Mouse (Mus musculus) hindlimb bud, embryonic 11.5 days (tissue): ENCODE measurements around the gene Rnpepl1.

ENCODE experiments used
- DNase-seq: peaks from one replicate; pipeline ENCODE4 v3.0.0-alpha.2; 2012; ENCODE audit warnings: low read depth, low spot score; ENCODE audit errors: extremely low spot score

Gene Rnpepl1

GRCm38 (mm10) chr1:92910239-92910885, at the start of gene Rnpepl1:
Gene Rnpepl1, plus strand, starts transcription at chr1:92910783.
- DNase-seq = no peak

GRCm38 (mm10) chr1:92861503-92861902, 49.1 kb upstream of the Rnpepl1 start:
- no peak for DNase-seq

GRCm38 (mm10) chr1:92863268-92863667, 47.3 kb upstream of the Rnpepl1 start:
- DNase-seq = no peak

GRCm38 (mm10) chr1:92866170-92866569, 44.4 kb upstream of the Rnpepl1 start:
- no peak for DNase-seq

- no peak for DNase-seq
Measured at GRCm38 (mm10) chr1:92869985-92870384, 40.6 kb upstream of the Rnpepl1 start.

GRCm38 (mm10) chr1:92872666-92873065, 37.9 kb upstream of the Rnpepl1 start:
- DNase-seq = no peak

GRCm38 (mm10) chr1:92874011-92874410, 36.6 kb upstream of the Rnpepl1 start:
- no peak for DNase-seq

GRCm38 (mm10) chr1:92875360-92876111, 35.0 kb upstream of the Rnpepl1 start:
- no peak for DNase-seq

GRCm38 (mm10) chr1:92877431-92877978, 33.1 kb upstream of the Rnpepl1 start:
- DNase-seq = no peak

GRCm38 (mm10) chr1:92878066-92878741, 32.4 kb upstream of the Rnpepl1 start:
- DNase-seq = no peak

- no peak for DNase-seq
Measured at GRCm38 (mm10) chr1:92879266-92879665, 31.3 kb upstream of the Rnpepl1 start.

GRCm38 (mm10) chr1:92880101-92880500, 30.5 kb upstream of the Rnpepl1 start:
- no peak for DNase-seq

GRCm38 (mm10) chr1:92881982-92882381, 28.6 kb upstream of the Rnpepl1 start:
- no peak for DNase-seq

- no peak for DNase-seq
Measured at GRCm38 (mm10) chr1:92888901-92889655, 21.5 kb upstream of the Rnpepl1 start.

GRCm38 (mm10) chr1:92892791-92893190, 17.8 kb upstream of the Rnpepl1 start:
- no peak for DNase-seq

- DNase-seq = no peak
Measured at GRCm38 (mm10) chr1:92893896-92894295, 16.7 kb upstream of the Rnpepl1 start.

GRCm38 (mm10) chr1:92895089-92895488, 15.5 kb upstream of the Rnpepl1 start:
- peak; percentile 72 for DNase-seq

GRCm38 (mm10) chr1:92902786-92903185, 7.8 kb upstream of the Rnpepl1 start, which contains the start of gene Ankmy1:
Gene Ankmy1, minus strand, starts transcription at chr1:92902906.
- no peak for DNase-seq

- no peak for DNase-seq
Measured at GRCm38 (mm10) chr1:92903627-92904026, 7.0 kb upstream of the Rnpepl1 start.

GRCm38 (mm10) chr1:92905703-92906310, 4.8 kb upstream of the Rnpepl1 start:
- no peak for DNase-seq
